Mouse (Mus musculus): ENCODE results near the gene Slc6a6. TPM values are rescaled to one million over a fixed set of nuclear protein-coding genes. Genes with fewer than 3 reads are reported as not detected.

Gene Slc6a6
- total RNA-seq, 1 experiment from 2014 or later: 906 TPM

DNA sequence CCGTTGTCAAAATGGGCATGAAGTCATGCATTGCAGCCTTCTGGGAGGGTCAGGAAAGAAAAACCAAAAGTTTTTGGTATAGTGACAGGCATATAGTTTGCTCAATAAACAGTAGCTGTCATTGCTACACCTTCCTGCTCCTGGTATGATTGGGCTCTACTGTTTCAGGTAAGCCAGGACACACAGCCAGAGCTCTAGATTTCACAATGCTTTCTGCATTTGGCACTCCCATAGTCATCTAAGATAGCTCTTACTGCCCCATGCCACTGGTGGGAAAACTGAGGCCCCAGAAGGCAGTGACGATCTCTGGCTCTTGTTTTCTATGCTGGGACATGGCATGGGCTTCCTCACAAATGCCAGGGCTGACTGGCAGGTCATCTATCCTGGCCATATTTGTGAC, 19.6 kb downstream of the Slc6a6 start:
- DNase-seq: no peak

DNA sequence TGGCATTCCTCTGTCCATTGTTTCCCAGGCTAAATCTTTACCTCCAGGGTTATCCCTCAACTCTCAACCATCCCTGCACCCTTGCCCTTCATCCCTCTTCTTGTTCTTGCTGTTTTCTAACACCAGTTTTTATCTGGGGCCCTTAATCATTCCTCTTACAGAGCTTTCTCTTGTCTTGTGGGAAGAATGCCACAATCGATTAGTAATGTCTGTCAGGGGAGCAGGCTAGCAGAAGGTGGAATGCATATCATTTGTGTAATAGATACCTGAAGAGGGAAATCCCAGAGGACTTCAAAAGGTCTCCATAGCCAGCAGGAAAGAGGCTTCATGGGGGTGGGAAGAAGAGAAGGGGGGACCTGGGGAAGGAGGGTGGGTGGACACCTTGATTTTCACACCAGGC, 20.6 kb downstream of the Slc6a6 start:
- no peak for DNase-seq

DNA sequence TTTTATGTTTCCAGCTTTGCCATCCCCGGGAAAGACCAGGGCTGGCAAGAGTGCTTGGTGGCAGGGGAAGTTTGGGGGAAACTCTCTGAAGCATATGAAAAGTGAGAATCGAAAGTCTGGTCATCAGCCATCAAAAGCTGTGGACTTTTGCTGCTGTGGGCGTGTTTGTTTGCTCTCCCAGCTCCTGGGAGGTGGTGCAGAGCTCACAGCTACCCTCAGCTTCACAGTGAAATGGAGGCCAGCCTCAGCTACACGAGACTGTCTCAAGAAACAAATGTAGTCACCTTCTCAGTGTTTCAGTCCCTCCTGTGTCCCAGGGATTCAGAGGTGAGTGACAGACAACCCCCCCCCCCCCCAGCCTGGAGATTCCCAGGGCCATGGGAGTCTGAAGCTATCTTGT, 21.8 kb downstream of the Slc6a6 start:
- no peak for DNase-seq

DNA sequence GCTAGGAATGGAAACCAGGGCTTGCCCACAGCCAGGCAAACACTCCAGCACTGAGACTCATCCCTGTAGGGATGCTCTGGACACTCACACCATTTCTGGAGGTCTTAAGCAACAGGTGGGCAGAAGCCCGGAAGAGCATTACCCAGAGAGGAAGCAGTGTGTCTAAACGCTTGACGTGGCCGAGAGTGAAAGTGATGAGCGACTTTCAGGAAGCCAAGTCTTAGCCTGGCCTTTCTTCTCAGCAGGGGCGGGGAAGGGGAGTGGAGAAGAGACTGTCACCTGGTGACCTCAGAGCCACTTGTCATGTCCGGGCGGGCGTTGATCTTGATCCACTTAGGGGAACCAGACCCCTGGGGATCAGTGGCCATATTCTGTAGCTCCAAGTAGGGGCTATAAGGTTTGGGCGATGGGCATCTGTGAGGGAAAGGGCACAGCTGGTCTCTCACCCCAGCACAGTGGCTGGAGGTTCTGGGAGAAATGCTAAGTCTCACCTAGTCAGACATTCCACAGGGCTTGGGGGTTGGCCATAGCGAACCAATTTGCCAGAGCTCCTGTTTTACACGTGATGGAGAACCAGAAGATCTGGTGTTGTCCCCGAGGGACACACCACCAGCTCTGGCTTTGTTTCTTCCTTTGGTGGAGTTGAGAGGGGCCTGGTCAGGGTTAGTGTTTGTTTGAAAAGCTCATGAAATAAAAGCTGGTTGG, 22.4 kb downstream of the Slc6a6 start:
- no peak for DNase-seq

DNA sequence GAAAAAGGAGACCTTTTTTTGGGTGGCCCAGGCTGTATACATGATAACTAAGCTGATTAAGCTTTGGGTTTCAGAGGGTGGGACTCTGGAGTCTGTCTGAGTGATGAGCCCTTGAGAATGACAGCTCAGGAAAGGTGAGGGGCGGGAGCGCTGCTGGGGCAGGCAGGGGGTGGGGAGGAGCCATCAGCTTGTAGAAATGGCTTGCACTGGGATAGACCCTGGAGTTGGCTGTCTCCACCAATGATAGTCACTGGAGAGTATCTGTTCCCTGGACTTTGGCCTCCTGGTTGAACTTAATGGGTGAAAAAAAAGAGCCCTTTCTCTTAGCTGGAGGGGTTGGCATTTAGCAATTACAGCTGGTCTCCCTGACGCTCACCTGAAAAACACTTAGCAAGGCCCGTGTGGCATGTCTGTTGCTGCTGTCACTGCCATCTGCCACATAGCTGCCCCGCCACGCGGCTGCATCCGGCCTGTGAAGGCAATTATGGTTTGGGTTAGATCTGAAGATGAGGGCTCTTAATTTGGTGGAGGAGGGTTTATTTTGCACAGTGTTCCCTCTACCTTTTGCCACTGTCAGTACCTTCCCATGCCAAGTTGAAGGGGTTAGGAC, 23.5 kb downstream of the Slc6a6 start:
- no peak for DNase-seq

DNA sequence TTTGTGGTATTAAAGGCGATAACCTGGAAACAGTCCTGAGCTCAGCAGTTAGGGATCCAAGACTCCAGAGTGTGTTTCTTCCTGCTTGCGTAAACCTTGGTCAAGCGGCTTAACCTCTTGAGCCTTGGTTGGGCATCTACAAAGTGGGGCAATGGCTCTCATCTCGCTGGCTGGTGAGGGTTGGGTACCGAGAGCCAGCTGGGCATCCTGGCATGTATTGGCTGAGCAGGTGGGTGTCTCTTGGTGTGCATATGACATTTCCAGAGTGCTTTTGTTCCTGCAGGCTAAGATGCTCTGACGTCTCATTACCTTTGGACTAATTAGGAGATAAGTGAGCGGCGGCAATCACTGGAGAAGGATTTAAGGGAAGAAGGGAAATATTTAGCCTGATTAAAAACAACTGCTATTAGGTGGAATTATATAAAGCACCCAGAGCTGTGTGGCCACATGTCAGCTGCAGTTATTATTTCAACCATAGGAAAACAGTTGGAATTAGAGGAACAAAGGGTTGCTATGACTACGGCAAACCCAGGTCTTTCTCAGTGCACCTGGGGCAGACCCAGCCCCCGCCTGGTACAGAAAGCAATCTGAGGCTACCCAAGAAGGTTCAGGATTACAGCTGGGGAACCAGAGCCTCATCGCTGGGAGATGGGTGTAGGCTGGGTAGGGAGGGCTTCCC, 24.2 kb downstream of the Slc6a6 start:
- DNase-seq: no peak

DNA sequence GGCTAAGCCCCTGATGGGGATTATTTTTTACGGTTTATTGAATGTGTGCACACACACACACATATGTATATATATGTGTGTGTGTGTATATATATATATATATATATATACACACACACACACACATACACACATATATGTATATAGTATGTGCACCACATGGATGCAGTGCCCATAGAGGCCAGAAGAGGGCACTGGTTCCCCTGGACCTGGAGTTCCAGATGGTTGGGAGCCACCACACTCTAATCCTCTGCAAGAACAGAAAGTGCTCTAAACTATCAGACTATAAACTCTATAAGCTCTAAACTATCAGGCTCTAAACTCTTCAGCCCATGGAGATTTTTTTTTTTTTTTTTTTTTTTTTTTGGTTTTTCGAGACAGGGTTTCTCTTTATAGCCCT, 25.1 kb downstream of the Slc6a6 start:
- DNase-seq: no peak

DNA sequence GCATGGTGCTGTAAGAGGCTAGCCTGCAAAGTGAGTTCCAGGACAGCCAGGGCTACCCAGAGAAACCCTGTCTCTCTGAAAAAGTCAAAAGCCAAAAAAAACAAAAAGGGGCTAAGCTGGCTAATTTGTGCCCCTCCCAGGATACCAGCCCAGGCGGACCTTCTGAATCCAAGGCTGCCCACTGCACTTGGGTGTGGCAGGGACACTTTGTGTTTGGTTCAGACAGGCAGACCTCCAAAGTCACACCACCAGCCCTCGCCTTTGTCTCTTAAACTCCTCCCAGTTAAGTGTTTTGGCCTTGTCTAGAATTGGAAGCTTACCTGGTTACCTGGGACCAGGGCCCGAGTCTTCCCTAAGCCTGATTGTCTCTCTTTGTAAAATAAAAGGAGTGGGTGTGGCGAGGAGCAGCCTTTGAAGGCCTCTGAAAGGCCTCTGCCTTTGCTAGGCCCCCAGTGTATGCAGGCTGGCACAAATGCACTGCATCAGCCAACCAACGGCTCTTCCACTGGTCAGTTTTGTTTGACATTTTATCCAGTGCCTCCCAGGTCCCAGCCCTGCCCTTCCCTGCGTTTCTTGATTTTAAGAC, 26.6 kb downstream of the Slc6a6 start:
- DNase-seq: no peak

DNA sequence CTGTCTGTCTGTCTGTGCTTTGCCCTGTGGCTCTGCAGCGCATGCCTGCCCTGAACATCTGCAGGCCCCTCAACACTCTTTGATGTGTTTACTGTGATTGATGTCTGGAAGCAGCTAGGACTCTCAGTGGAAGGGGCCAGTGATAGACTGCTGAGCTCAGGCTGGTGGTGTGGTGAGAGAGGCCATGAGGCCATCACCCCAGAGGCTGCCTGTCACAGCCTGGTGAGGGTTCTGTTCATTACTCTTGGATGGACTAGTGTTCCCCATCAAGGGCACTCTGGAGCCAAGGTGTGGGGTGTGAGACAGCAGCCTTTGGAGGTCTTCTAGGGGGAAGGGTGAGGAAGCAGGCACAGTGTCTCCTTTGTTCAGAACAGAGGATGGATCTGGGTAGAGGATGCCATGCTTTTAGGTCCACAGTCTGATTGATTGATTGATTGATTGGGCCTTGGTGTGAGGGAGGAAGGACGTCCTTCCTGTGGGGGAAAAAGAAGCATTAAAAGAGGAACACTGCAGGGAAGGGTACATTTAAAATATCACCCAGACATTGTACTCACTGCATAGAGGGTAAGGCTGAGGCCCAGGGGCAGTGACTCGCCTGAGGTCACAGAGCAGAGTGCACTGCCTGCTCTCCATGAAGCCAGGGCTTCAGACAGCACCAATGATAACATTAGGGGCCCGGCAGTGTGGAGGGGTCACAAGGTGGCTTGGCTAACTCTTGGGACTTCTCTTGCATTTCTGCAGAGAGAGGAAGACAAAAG, 28.4 kb downstream of the Slc6a6 start:
- no peak for DNase-seq

DNA sequence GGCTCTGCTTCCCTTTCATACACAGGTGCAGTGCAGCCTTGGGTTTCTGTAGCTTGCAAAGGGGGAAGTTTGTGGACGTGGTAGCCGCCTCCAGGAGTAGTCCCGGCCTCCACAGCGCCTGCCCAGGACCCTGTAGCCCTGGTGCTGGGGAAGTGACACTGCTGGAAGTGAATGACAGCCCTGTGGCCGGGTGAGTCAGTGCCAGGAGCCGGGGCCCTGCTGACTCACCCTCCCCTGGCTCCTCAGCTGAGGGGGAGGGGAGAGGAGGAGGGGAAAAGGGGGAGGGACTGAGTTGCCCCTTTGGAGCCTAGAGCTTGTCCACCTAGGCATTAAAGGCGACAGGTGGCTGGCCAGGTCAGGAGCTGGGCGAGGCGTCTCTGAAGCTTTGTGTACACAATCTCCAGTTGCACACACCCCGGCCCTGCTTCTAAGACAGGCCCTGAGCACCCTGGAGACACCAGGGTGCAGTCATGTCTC, 29.0 kb downstream of the Slc6a6 start:
- DNase-seq: peak; percentile 83

DNA sequence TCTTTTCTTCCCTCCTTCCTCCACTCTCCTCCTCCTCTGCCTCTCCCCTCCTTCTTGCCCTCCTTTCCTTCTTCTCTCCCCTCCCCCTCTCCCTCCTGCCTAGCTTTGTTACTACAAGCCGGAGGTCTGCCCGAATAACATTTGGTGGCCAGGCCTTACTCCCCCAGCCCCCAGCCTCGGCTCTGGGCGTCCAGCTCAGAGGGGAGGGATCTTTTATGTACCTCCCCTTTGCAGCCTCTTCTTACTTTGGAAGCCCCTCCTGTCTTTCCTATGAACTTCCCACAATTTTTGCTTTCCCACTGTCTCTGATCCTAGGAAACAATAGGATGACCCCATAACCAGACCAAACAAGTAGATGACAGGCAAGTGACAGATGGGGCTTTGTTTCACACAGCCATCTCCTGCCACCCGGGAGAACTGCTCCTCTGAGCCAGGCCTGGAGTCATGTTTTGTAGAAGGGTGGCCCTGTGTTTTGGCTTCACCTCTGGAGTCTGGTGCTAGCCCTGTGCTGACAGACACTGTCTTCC, 29.6 kb downstream of the Slc6a6 start:
- no peak for DNase-seq

DNA sequence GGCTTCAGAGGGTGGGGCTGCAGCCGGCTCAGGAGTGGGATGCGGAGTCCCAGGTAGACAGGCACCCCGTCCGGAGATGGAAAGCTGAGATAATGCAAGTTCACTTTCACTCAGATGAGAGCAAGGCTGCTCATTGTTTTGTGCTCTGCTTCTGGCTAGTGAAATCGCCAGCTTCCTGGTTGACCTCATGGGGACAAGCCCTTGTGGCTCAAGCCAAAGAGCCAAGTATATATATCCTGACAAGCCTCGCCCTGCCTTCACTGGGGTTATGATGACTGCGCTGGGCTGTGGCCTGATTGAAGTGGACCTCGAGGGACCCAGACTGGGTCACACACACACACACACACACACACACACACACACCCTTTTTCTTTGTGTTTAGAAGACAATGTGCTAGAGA, 31.2 kb downstream of the Slc6a6 start:
- no peak for DNase-seq

DNA sequence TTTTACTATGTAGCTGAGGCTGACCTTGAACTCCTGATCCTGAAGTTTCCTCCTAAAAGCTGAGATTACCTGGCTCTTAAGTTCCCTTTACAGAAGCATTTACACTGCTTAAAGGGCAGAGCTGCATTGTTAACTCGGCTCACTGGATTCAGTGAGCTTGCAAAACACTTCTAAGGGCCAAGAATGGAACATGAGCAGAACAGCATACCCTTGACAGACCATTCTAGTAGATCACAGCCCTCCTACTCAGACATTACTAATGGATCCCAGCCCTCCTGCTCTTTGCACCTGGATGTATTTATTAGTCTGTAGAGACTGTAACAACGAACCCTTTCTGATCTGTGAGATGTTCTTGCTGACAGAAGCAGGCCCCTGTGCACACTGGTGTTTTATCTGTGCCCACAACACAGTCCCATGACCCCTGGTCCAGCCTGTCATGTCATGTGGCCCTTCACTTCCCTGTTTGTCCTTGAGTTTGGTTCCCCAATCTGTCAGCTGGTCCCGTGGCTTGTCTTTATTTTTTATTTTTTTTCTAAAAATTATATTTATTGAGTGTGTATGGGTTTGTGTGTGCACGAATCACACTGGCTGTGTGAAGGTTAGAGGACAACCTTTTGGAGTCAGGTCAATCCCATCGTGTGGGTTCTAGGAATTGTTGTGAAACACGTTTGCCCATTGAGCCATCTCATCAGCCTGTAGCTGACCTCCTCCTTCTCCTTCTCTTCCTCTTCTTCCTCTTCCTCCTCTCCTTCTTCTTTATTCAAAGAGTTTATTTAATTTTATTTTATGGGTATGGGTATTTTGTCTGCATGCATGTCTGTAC, 32.3 kb downstream of the Slc6a6 start:
- no peak for DNase-seq

DNA sequence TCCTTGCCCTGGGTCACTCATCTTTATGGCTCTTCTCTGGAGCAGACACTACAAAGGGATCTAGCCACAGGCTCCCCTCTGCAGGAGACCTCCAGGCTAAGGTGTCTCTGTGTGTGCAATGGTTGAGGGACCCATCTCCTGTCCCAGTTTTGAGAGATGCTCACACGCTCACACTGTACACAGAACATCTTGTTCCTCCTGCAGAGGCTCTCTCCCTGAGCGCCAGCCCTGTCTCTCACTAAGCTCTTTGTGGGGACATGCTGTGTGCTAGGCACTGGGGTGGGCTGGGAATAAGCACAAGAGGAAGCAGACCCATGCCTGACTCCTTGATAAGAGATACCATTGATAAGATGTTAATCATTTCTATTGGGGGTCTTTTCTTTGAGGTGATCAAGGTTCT, 34.2 kb downstream of the Slc6a6 start:
- no peak for DNase-seq

DNA sequence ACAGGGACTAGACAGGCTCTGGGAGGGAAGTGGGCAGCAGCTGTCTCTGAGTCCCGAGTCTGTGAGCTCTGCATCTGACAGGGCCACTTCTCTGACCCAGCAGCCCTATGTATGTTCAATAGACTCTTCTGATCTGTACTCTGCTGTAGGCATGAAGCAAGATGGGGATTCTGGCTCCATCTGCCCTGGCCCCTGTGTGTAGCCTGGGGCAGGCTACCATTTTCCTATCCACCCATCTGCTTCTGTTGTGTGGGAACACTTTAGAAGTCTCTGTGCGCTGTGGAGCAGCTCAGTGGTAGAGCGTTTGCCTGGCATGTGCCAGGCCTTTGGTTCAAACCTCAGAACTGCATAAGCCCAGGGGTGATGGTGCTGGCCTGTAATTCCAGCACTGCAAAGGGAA, 34.8 kb downstream of the Slc6a6 start:
- no peak for DNase-seq

DNA sequence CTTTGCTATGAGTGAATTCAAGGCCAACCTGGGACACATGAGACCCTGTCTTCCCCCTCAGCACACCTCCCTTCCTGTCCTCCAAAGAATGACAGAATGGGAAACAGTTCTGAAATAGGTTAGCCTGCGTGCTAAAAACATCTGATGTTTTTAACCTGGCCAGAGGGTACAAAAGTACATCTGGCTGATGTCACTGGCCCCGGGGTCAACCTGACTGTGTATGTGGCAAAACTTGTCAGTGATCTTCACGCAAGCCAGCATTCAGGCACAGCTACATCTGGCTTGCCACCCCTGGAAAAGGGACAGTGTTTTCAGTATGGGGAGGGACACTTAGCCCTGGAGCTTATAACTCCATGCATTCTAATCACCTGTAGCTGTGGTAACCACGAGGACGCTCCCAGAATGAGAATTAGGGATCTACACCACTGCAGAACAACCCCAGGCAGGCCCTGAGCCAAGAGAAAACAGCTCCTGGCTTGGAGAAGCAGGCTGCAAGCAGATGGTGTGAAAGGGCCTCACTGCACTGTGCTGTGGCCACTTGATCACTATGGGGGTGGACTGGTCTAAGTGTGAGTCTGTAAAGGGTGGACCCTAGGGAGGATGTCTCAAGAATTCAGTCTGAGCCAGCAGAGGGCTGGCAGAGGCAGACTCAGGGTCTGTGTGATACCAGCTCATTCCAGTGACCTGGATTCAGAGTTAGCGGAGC, 35.3 kb downstream of the Slc6a6 start:
- no peak for DNase-seq

DNA sequence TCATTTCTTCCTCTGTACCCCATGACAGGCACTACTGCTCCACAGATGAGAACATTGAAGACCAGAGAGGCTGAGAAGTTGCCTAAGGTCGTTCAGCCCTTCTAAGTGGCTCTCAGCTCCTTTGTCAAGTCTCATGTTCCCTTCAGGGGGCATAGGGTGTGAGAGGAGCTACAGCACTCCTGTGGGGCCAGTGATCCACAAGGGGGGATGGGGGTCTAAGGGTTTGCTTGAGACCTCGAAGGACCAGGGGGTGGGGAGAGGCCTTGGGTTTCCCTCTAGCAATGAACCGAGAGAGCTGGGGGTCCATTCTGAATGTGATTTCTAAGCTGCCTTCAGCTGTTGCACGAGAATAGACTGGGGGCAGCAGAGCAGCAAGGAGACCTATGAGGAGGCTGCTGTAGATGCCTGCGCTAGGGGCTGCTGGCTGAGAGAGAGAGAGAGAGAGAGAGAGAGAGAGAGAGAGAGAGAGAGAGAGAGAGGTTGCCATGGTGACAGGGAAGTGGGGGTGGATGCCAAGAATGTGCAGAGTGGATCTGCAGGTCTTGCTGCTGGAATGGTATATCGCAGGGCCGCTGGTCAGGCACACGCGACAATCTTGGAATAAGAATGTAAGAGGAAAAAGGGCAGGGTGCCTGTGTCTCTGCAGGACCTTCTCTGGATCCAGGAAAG, 36.1 kb downstream of the Slc6a6 start:
- DNase-seq: no peak

DNA sequence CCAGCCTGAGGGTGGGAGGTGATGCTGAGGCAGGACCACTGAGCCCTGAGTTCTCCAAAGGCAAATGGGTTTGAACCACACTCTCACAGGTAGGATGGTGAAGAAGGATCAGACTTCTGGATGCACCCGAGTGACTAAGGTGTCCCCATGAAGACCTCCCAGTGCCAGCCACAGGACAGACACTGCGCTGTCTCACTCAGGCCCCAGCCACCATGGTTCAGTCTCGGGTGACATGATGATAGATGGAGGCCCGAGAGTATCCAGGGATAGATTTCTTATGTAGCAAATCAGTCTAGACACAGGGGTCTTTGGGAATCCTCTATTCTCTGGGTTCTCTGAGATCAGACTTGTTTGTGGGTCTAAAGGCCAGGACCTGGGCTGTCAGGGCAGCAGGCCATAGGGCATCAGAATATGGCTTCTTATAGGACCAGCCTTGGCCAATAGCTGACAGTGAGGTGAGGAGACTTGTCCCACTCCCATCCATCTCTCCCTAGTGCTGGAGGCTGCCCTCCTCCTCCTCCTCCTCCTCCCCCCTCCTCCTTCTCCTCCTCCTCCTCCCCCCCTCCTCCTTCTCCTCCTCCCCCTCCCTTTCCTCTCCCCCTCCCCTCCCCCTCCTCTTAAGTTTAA, 36.8 kb downstream of the Slc6a6 start:
- DNase-seq: no peak

DNA sequence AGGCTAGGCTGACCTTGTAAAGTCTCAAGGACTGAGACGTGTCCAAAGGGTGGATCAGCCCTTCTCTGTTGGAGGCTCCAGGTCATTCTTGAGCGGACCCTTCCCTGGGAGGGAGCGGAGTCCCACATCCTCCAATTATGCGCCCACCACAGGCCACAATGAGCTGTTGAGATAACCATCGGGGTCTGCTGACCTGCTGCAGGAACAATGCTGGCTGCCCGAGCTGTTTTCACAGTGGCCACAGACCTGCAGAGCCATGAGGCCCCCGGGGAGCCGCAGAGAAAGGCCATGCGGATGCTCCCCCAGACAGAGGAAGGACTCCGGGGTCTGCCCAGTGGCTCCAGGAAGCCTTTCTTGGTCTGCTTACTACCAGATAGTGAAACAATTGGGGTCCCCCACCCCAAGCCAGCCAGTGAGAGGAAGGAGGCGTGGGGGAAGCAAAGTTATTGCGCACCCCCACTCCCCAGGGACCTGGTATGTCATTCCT, 37.4 kb downstream of the Slc6a6 start:
- DNase-seq: no peak

All from adrenal gland, postnatal 25 days (tissue).